Mouse (Mus musculus) spleen, postnatal 10 days (tissue): ENCODE results near the gene Gm45844.
A peak's percentile ranks its signal among the peaks of the same experiment; 100 is the strongest.
"Not testable (repeated sequence)": the region's sequence is repeated elsewhere in the genome, so short reads cannot be mapped to it uniquely, and the experiment has no call there.

Experiments
- DNase-seq, 2 experiments: peaks; one replicate each; pipeline ENCODE4 v3.0.0; 2021 to 2022; ENCODE audit warnings: low spot score in 2 of 2

Gene Gm45844

DNA sequence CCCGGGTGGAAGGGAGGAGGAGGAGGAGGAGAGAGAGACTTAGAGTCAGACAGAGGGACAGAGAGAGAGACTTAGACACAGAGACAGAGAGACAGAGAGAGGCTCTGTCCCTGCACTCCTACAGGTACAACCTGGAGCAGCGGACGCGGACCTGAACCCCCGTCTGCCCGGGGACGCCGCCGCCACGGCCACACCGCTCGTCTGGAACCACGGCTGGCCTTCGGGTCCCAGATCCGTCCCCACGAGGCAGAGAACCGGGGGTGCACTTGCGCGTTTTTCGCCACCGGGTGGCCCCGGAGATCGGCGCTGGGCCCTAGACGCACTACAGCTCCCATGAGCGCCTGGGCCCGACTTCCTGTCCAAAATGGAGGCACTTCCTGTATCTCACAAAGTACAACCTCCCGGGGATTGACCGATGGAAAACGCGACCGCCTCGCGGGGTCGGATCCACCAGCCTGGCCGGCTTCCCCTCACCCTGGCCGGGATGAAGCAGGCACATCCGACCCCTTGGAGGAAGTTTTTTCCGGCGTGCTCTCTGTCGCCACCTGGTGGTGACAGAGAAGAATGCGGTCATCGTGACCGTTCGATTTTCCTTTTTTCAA is at the start of gene Gm45844:
Gene Gm45844, minus strand, starts transcription at position 324 of the 602 bp plus-strand sequence.
- DNase-seq: peak; percentile 81 to 82

DNA sequence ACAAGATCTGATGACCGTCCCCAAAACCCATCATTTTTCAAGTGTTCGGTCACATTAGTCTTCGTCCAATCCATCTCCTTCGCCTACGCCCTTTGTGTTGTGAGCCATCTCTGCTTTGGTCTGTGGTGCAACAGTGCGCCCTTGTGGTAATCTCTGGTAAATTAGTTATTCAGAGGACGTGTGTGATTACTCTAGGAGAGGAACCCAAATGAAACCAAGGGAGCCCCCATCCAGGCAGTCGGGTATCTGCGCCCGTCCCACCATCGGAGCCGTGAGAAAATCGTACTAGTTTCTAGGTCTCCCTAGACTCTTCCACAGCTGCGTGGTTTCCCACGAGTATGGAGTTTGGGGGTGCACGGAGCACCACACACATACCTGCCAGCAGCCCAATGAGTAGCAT is 17.5 kb upstream of the Gm45844 start:
- DNase-seq: peak in 1 of 2 experiments; percentile 66

- no peak for DNase-seq
These were observed 3.3 kb upstream of the Gm45844 start for GRCm38 (mm10) chr7:7281383-7281782.

GRCm38 (mm10) chr7:7277556-7277955 is 533 bp downstream of the Gm45844 start:
- peak in 1 of 2 experiments; percentile 30 for DNase-seq

- not testable (repeated sequence) for DNase-seq
These were observed 30.9 kb downstream of the Gm45844 start, which contains the start of gene Vmn2r29 for GRCm38 (mm10) chr7:7247228-7247627. Gene Vmn2r29 (minus strand): TSS chr7:7247328.

GRCm38 (mm10) chr7:7209313-7210151 is 68.6 kb downstream of the Gm45844 start, which contains the start of gene Zfp772:
Gene Zfp772 (minus strand): TSS chr7:7209998.
- peak in 1 of 2 experiments; percentile 29 for DNase-seq

DNA sequence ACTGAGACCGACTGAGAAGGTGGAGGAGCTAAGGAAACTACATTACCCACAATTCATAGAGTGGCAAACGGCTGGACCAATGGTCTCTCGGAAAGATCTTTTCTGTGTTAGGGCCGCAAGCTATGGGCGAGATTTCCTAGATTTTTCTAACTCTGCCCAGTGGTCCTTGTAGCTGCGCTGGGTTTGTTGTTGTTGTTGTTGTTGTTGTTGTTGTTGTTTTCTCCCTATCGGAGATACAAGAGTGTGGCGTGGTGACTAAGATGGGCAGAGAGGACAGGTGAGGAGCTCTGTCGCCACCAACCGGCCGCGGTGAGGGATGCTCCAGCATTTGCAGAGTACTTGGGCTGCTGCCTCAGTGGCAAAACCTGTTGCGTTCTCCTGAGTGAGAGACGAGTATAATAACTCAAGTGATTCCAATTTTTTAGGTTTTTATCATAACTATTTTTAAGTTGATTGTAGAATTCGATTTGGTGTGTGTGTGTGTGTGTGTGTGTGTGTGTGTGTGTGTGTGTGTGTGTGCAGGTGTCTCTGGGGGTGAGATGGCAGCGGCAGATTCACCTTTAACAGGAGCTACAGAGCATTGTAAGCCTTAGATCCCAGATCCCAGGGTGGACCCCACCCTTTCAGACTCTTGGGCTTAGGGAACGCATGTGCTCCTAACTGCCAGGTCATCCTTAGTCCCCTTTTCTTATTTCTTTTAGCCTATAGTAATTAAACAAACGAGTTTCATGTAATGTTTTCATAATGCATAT is 89.7 kb downstream of the Gm45844 start:
- DNase-seq: peak; percentile 34 to 74

DNA sequence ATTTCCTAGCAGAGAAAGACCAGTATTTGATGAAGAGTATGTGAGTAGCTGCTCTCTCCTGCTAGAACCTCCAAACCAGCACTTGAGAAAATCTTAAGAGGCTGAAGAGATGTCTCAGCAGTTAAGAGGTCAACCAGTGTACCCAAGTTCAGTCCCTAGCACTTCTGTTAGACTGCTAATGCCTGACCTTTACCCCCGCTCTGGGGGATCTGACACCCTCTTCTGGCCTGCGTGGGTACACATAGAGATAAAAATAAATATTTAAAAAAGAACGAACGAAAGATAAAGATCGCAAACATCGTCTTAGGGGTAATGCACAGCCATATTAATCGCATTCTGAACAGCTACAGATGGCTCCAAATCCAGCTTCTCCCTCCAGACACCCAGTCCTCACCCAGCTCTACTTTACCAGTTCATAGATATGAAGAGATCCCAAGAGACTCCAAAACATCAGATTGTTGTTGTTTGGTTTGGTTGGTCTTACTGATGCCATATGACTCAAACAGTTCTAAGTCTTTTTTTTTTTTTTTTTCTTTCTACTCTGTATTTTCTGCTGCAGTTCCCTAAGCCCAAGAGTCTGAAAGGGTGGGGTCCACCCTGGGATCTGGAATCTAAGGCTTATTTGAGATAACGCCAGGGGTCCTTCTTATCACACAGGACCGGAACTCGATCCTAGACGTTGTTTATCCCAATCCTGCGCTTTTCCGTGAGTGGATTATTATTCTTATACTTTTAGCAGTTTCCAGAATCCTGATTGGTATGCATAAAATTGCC is 90.5 kb downstream of the Gm45844 start:
- no peak for DNase-seq

GRCm38 (mm10) chr7:7185897-7186296 is 92.2 kb downstream of the Gm45844 start:
- no peak for DNase-seq

GRCm38 (mm10) chr7:7171227-7172147 is 106.6 kb downstream of the Gm45844 start, which contains the start of gene Zfp418:
Gene Zfp418 (plus strand): TSS chr7:7171330.
- DNase-seq: peak; percentile 14 to 26
